Mouse (Mus musculus) embryo, embryonic 10.5 days (tissue): ENCODE results near the gene Ankrd54.
A peak's percentile ranks its signal among the peaks of the same experiment; 100 is the strongest.

Experiments
- DNase-seq: peaks from one replicate; pipeline ENCODE4 v3.0.0-alpha.2; 2015; ENCODE audit warnings: low spot score

The Ankrd54 gene

DNA sequence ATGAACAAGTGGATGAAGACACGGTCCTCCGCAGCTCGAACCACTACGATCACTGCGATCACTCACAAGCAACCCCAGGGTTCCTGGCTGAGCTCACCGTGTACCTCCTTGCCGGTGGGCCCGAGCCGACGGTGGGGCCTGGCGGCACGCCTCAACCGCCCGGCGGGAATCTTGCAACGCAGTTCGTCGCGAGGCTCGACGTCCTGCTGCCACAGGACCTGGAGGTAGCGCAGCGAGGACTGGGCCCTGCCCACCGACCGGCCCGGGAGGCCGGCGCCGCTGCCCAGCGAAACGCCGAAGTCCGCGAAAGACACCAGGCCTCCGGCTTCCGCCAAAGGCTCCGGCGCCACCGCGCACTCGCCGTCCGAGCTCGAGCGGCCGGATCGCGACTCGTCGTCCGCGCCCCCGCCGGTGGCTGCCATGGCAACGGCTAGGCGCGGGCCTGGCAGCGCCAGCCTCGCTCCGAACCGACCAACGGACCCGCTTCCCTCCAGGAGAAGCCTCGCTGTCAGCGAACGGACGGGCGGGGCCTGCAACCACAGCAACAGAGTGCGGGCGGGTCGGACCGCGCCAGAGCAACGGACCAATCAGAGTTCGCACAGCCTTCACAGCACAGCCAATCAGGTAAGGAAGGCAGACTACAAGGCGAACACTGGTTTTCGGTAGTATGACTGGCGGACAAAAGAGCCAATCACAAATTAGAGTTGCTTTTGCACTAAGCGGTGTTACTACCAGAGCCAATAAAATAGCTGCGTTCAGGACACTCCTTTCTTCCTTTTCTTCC lies at the start of gene Ankrd54:
Ankrd54 (minus strand) TSS at position 518 of the 784 bp plus-strand sequence.
- DNase-seq, result peak; percentile 100

DNA sequence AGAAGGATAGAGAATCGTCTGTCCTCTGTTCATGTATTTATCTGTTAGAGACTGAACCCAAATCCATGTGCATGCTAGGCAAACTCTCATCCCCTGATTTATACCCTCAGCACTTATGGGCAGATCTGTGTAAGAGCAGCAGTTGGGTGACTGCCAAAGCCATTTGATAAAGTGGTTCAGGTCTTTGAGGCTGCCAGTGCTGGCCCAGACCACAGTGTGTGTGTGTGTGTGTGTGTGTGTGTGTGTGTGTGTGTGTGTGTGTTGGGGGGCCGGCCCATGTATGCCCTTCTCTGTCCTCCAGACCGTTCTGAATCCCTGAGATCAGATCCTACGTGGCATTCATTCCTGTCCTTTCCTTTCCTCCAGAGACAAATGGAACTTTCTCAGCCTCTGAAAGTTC lies 49.1 kb upstream of the Ankrd54 start:
- no peak for DNase-seq

DNA sequence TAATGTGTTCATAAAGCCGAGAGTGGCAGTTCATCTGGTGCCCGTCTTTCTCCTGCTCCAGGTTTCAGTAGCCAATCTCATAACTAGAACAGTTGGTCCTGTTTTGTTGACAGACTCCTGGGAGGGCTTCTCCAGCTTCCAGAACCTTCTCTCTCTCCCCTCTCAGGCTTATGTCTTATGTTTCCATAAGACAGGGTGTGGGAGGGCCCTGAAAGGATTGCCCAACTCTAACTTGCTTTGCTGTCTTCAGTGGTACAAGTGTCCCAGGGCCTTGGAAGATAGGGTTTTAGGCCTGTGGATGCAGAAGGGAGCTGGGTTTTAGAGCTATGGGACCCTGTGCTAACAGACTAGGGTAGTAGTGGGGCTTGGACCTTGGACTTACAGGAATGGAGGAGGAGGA lies 47.8 kb upstream of the Ankrd54 start:
- no peak for DNase-seq

DNA sequence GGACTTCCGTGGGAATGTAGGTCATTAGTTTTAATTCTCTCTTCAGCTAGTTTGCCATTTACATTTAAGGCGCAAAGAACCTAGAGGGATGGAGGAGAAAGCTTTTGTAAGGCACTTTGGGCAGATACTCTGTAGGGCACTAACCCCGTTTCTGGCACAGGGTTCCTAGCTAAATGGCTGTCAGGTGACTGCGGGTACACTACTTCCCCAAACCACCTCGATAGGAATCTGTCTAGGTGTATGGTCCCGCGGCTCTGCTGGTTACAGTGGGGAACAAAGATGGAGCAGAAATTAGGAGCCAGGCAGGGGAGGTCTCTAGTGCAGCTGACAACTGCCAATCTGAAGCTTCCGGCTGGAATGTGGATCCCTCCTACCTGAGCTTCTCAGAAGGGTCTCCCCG lies 47.3 kb upstream of the Ankrd54 start:
- peak; percentile 17 for DNase-seq

DNA sequence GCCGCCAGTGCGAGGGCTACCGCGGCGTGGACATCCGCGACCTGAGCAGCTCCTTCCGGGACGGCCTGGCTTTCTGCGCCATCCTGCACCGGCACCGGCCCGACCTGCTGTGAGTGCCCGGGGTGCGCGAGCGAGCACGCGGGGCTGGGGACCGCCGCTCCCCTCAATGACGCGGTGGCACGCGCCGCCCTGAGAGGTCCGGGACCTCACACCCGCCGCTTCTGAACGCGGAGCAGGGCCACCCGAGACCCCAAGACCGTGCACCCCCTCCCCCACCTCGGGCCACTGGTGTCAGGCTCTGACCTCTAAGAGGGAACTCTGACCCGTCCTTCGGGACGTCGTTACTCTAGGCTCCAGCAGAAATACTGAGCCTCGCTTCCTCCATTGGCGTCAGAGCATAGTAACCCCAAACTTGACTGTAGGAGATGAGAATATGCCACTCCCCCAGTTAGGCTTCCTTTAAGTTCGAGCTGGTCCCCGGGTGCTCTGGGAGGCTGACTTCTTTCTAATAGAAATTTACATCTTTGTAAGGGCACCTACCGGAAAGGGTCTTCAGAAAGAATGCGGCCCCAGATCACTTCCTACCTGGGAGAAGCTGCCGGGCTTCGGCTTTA lies 46.7 kb upstream of the Ankrd54 start:
- DNase-seq, result peak; percentile 48

DNA sequence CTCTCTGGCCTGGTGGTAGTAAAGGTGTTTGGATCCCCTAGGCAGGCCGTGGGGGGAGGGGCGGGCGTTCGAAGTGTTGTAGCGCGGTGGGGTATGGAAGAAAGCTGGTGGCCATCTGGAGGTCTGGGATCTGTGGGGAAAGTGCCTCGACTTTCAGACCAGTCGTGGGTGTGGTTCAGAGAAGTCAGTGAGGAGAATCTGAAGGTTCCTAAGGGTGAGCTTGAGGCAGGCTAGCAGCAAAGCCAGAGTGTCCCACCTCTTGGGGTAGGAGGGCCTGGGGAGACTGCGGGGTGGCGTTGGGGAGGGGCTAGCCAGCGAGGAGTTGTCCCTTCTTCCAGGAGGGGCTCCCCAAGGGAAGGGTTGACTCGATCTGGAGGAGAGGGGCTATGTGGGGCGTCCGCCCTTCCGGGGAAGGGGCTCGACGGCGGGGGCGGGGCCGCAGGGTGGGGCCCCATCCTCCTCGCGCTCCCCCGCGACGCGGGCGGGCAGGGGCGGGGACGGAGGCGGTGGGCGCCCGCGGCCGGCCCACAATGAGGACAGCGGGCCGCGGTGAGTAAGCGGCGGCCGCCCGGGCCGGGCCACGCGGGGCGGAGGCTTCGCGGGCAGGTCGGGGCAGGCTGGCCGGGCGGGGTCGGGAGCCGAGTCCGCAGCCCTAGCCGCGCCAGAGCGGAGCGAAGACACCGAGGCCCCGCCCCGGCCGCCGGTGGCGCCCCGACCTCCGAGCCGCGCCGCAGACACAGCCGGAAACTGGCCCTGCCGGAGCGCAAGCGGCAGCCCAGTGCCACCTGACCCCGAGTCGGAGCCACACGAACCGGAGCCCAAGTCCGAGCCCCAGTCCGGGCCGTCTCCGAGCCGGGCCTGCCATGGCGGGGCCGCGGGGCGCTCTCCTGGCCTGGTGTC lies 46.0 kb upstream of the Ankrd54 start, which contains the start of gene Micall1:
Micall1 (plus strand) TSS at position 478 of the 900 bp plus-strand sequence.
- DNase-seq, result peak; percentile 77

DNA sequence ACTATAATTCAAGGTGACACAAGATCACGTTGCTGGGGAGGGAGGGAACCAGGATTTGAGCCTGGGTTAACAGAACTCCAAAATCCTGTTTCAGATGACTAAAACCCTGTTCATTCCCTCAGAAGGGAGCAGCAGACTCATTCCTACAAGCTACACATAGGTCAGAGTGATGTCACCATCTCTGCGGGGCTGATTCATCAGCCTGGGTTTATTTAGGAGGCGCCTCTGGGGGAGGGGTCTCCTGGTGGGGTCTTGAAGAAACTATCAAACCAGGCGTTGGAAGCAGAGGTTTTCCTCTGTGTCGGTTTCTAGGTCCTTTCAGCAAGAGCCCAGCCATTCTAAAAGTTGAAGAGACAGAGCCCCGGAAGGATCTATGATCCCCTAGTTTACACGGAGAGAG lies 45.3 kb upstream of the Ankrd54 start:
- DNase-seq, result peak; percentile 48

DNA sequence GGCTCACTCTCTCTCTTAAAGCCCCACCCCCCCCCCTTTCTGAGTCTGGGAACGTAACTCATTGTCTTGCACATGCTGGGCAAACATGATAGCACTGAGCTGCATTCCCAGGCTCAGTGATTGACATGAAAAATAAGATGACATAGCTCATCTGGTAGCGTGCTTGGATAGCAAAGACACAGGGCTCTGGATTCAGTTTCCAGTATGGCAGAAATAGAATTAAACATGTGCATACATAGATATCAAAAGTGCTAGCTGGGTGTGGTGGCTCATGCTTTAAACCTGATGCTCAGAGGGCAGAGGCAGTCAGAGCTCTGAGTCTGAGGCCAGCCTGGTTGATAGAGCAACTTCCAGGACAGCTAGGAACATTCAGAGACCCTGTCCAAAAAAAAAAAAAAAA lies 43.1 kb upstream of the Ankrd54 start:
- no peak for DNase-seq

DNA sequence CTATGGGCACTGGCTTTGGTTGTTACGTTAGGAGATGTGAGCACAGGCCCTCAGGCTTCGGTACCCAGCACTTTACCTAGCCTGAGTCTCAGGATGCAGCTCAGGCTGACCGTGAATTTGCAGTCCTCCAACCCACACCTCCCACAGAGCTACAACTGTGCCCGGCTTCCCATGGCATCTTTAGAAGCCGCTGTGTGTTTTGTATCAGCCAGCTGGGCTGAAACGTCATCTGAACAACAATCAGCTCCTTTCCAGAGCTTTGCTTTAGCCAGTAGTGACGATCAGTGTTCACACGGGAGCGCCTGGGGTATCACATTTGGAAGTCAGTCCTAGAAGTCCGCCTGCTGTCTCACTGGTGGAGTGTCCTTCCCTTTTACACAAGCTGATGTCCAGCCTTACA lies 40.6 kb upstream of the Ankrd54 start:
- DNase-seq, result no peak

DNA sequence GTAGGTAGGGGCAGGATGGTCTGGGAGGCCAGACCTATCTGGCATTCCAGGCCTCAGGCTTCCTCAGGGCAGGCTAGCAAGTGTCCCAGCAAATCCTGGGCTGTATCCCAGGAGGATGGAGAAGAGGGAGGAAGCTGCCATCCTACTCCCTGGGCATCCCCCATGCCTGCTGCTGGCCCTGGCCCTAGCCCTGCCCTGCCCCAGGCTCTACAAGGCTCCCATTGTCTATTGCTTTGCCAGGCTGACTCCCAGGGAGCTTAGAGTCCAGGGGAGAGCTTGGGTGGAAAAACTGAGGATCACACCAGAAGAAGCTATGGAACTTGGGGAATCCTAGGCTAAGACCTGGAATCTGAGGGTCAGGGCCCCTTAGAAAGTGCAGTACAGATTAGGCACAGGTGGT lies 38.8 kb upstream of the Ankrd54 start:
- DNase-seq, result no peak

DNA sequence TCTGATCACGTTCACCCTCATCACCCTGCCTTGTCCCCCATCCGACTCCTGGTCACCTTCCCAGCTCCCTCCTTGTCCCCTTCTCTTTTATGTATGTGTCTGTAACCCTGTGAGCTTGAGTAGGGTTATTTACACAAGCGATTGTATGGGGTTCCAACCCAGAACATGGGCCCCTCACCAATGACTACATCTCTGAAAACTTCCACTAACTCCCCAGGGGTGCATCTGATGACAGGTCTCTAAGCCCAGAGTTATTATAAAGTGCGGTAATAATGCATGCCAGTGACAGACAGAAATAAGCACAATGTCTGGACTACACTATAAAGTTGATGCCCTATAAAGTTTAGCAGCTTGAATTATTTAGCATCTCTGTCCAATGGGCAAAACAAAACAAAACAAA lies 37.7 kb upstream of the Ankrd54 start:
- DNase-seq, result no peak

DNA sequence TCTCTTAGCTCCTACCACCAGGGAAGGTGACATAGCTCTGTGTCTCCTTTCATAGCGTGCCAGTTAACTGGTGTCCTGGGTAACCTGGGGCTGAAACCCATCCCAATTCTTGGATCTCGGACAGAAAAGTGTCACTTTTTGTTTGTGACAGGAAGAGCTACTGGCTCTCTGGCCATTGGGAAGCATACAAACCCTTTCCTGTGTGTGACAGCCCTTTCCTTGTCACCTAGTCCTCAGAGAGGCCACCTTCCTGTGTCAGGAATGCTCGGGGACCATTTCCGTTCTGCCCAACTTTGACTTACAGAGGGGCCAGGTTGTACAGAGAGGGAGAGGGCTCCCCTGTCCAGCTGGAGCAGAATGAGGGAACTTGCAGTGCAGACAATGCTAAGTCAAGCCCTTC lies 36.8 kb upstream of the Ankrd54 start:
- no peak for DNase-seq

DNA sequence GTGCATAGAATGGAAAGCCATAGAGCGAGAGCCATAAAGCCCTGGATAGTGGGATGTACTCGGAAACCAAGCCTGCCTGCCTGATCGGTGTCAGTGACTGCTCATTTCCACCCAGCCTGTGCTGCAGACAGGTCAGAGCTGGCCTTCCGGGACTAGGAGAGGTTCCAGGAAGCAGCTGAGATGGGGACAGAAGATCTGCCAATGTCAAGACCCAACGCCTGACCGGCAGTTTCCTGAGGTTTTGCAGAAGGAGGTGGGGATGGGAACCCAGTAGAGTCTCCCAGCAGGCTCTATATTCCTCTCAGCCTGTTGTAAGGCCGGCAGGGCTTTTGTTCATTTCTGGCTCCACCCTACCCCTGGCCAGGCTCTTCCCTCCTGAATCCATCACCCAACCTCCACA lies 36.2 kb upstream of the Ankrd54 start:
- DNase-seq, result no peak

DNA sequence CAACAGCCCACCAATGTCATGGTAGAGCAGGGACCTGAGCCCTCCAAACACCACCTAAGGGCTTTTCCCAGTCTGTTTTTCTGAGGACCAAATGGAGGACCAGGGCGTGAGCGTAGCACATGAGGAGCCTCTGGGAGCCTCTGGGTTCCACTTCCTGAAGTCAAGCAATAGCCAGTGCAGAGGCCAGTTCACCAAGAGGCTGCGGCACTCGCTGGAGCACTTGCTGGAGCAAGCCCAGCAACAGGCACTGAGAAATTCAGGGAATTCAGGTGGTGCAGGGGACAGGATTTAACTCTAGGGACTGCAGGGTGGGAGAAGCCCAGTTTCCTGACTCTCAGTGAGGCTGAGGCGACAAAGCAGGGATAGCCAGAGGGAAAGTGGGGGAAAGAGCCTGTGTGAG lies 35.5 kb upstream of the Ankrd54 start:
- DNase-seq, result no peak

DNA sequence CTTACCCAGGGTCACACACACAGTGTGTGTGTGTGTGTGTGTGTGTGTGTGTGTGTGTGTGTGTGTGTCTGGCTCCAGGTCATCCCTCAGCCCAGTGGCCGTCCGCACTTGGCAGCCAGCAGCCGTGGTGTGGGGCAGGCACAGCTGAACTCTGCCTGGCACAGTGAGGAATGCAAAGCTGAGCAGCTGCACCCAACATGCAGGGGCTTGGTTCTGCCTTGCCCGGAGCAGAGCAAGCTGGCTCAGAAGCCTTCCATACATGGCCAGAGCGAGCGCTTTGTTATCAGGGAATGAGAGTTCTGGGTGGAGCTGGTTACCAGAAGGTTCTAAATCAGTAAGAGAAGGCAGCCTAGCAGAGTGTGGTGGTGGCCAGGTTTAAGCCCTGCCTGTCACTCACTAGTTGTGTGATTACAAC lies 34.9 kb upstream of the Ankrd54 start:
- no peak for DNase-seq

DNA sequence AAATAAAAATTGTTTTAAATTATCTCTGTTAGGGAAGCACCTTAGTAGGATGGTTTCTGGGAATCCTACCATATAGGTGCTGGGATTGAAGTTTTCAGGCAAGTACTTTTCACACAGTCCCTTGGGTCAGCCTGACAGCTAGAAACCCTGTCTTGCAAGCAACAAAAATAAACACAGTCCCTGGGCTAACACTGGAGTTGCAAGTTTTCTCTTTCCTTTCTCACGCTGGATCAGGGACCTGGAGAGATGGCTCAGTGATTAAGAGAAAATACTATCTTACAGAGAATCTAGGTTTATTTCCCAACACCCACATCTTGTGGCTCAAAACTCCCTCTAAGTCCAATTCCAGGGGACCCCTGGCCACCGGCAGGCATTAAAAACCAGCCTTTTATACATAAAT lies 34.4 kb upstream of the Ankrd54 start:
- DNase-seq, result no peak

DNA sequence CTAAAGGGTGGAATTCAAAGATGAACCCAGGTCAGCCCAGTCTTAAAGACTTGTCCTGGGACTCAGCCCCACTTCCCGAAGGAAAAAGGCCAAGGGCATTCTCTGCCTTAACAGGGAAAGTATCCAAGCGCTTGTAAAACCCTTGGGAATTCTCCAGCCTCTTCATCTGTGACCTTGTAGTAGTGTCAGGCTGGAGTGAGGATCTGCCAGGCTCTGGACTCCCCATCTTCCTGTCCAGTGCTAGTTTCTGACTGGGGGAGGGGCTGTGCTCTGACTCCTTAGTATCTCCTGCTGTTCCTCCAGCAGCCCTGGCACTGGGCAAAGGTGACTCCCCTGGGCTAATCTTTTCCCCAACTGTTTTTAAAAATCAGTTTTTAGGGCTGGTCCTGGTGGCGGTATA lies 33.9 kb upstream of the Ankrd54 start:
- no peak for DNase-seq

DNA sequence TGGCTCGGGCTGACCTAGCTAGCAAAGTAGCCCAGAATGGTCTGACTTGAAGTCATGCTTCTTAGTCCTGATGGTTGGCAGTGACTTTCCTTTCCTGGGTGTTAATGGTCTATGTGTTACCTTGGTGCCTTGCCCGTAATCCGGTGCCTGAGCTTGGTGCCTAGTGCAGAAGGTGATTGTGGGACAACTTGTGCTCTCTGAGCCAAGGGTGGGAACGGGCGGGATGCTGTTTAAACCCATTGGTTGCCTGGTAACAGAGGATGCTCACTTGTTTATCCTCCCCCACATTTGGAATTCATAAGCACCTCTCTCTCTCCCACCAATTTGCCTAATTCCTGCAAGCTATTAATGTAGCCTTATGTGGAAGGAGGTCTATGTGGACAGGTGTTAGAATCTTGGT lies 32.8 kb upstream of the Ankrd54 start:
- no peak for DNase-seq

DNA sequence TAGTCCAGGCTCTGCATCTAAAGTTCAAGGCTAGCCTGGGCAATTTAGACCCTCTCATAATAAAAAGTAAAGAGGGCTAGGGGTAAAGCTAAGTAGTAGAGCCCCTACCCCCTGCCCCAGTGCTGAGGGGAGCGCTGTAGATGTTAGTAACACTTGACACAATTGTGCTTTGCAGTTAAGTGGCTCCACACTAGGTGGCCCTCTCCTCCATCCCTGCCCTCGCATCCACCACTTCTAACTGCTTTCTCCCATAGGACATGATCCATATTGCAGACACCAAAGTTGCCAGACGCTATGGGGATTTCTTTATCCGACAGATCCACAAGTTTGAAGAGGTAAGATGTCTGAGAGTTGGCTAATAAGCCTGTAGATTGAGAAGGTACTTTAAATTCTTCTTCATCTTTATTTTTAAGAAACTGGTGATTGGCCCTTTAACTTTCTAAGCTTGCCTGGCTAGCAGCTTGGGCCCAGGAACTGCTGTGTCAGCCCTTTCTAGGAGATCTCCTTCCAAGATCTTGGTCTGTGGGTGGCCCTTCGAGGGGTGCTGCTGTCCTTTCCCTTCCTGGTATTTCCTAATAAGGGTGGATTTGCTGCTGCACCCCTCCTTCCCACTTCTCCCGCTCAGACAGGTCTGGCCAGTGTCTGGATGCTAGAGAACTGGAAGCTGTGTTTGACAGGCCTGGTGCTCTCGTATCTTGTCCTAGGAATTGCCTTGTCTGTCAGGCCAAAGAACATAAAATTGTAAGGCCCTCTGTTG lies 30.6 kb upstream of the Ankrd54 start:
- DNase-seq, result no peak

DNA sequence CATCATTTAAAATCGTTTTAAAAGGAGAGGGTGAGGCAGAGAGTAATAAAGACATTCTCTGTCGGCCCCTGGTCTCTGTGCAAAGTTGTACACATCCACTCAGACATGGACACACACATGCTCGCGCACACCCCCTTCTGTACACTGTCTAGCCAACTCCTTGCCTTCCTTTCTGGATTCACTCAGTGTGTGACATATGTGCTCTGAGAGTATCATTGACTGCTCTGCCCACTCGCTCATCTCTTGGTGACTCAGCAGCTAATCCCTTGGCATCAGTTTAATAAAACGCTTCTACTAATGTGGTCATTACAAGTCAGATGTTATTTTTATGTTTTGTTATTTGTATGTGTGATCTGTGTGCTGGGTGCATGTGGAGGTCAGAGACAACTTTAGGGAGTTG lies 29.6 kb upstream of the Ankrd54 start:
- no peak for DNase-seq

DNA sequence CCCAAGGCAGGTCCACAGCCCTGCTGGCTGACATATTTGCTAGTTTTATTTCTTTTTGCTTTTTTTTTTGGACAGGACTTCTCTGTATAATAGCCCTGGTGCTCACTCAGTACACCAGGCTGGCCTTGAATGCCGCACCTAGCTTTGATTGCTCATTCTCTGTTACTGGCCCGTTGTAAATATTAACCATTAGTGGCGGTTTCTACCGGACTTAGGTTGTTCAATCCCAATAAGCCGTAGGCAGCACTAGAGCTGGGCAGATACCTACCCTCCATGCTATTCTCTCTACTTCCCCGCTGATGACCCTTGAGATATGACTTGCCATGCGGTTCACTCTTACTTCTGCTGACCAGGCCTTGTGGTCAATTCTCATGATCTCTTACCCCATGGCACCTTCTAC lies 16.9 kb upstream of the Ankrd54 start:
- no peak for DNase-seq
